7 mouse cellular contexts compared by ENCODE assay signal in the genomic region with DNA sequence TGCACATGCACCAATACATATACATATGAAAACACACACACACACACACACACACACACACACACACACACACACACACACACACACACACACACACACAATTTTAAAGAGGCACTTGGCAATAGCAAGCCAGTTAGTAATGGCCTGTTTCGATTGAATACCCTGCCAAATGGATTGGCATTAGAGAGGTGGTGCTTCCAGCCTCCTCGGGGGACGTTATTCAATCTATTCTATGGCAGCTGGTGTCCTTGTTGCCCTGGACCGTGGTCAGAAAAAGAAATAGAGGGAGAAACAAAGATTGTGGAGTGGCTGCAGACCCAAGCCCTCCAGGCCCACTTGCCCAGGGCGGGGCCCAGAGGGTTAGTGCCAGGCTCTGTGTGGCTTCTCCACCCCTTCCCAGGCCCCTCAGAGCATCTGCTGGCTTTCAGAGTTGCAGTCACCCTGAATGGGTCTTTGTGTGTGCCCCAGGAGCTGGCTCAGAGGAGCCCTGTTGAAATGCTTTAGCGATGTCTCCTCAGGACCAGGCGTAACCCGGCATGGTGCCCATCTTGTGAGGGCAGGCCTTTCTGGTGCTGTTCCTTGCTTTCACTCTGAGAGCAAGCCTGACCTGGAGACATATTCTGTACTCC.
A peak's percentile ranks its signal among the peaks of the same experiment; 100 is the strongest.
DNase-seq lines count a peak whose midpoint lies in the region; ATAC-seq lines count a peak whose summit lies in the region.

No protein-coding gene starts in this region.

- H3K9ac ChIP-seq in forebrain, embryonic 13.5 days: peak overlapping the region; percentile 31
- H3K9ac ChIP-seq in neural tube, embryonic 15.5 days (replicated peaks): no peak overlapping the region

- no peaks in the 10 kb centered on the region for H3K9me3 ChIP-seq in forebrain, embryonic 13.5 days (replicated peaks)
- H3K9me3 ChIP-seq in neural tube, embryonic 15.5 days (replicated peaks): no peaks in the 10 kb centered on the region

- DNase-seq in cerebellum, adult 8-10 months: peak; percentile 24
- peak; percentile 59 to 72 for DNase-seq in layer of hippocampus, postnatal 36 days
- DNase-seq in T-cell, adult 2 months (ENCODE audit: low spot score): no peak
- no peak for DNase-seq in urinary bladder, adult 2 months (ENCODE audit: low spot score)
- DNase-seq in kidney, adult 8-10 months: no peak

- no peaks in the 10 kb centered on the region for H3K36me3 ChIP-seq in forebrain, embryonic 13.5 days (ENCODE audit: poor library complexity, severe bottlenecking)
- H3K36me3 ChIP-seq in neural tube, embryonic 15.5 days: 0 out of 2 replicates have a peak, but pooled peaks cover 2% of the 10 kb centered on the region

- ATAC-seq in forebrain, embryonic 13.5 days: peak; percentile 89
- ATAC-seq in neural tube, embryonic 15.5 days (ENCODE audit: low FRiP score): peak; percentile 83

- peaks cover 17% of the 10 kb centered on the region for H3K4me1 ChIP-seq in forebrain, embryonic 13.5 days
- H3K4me1 ChIP-seq in neural tube, embryonic 15.5 days: peaks cover 16% of the 10 kb centered on the region

- peak overlapping the region; percentile 82 for H3K27ac ChIP-seq in forebrain, embryonic 13.5 days
- peak overlapping the region; percentile 70 for H3K27ac ChIP-seq in neural tube, embryonic 15.5 days (replicated peaks)

- peak overlapping the region; percentile 26; the same call in 1 of the 2 replicates for H3K4me2 ChIP-seq in forebrain, embryonic 13.5 days
- no peak overlapping the region for H3K4me2 ChIP-seq in neural tube, embryonic 15.5 days

- 35% methylated on average over 8 of the region's 8 CpGs for WGBS in forebrain, embryonic 13.5 days
- WGBS in neural tube, embryonic 15.5 days: 29% methylated on average over 8 of the region's 8 CpGs

- no peak overlapping the region for H3K4me3 ChIP-seq in forebrain, embryonic 13.5 days
- H3K4me3 ChIP-seq in neural tube, embryonic 15.5 days (replicated peaks): no peak overlapping the region

- H3K27me3 ChIP-seq in forebrain, embryonic 13.5 days: no peaks in the 10 kb centered on the region
- H3K27me3 ChIP-seq in neural tube, embryonic 15.5 days (replicated peaks): no peaks in the 10 kb centered on the region

Comparison
In these comparisons a context has a peak if more than half of its experiments do, and no peak if none do; other contexts are left out.
1. DNase-seq: peak in cerebellum, adult 8-10 months (single experiment) and layer of hippocampus, postnatal 36 days (2 of 2); none in T-cell, adult 2 months (single experiment), urinary bladder, adult 2 months (single experiment) and kidney, adult 8-10 months (0 of 2).